Mouse (Mus musculus): ENCODE measurements around the gene Nosip.

- TF ChIP-seq CTCF (IDR thresholded peaks at IDR 0.05; ENCODE audit: low read depth), result no peak
- TF ChIP-seq EP300 (IDR thresholded peaks at IDR 0.05; ENCODE audit: low read depth), result no peak
Observed at GRCm38 (mm10) chr7:45058607-45059571, 3.3 kb upstream of the Nosip start.

All from liver, embryonic 14.5 days (tissue).